Mouse (Mus musculus): ENCODE results near the gene Zfp280c.

The Zfp280c gene

DNA sequence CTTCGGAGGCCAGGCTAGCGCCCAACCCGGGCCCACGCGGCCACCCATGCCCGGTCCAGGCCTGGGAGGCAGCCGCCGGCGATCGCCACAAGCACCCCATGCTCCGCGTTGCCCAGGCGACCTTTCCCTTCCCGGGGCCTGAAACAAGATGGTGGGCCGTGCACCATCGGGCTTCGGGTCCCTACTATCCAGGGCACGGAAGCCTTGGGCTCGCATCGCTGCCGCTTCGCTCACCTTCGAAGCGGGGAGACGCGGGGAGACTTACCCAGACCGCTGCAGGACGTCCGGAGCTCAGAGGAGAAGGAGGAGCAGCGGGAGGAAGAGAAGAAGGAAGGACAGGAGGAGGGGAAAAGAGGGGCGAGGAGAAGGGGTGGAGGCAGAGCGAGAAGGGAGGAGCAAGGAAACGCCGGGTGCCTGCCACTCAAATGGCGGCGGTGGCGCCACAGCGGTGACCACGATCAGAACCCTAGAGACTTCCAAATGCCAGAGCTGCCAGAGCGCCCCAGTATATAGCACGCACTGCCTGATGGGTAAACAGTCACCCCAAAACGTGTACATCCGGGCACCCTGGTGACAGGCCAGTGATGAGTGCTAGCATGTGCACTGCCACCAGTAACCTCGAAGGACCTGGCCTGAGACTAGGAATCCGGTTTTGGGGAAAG lies at the start of gene Zfp280c:
Zfp280c (minus strand) TSS at position 406 of the 662 bp plus-strand sequence.
- Histone ChIP-seq H3K9me3 (ENCODE audit: low read length) (no peaks in the 10 kb centered on the region), H3K4me3 (replicated peaks; ENCODE audit: low read length) (peak within 1 kb of the TSS; percentile 83), H3K4me1 (replicated peaks; ENCODE audit: low read depth, low read length) (0 out of 2 replicates have a peak, but pooled peaks cover 3% of the 10 kb centered on the region), H3K27me3 (ENCODE audit: insufficient read depth, low read length) (no peaks in the 10 kb centered on the region), H3K36me3 (ENCODE audit: insufficient read depth, low read length) (peaks cover 17% of the 10 kb centered on the region)
- TF ChIP-seq NANOG (IDR thresholded peaks at IDR 0.05; ENCODE audit: borderline replicate concordance, low read length), result no peak
- TF ChIP-seq POU5F1 (IDR thresholded peaks at IDR 0.05; ENCODE audit: borderline replicate concordance, low read length), result no peak
- TF ChIP-seq CTCF (conservative IDR thresholded peaks at IDR 0.05; ENCODE audit: low read length), result no peak

DNA sequence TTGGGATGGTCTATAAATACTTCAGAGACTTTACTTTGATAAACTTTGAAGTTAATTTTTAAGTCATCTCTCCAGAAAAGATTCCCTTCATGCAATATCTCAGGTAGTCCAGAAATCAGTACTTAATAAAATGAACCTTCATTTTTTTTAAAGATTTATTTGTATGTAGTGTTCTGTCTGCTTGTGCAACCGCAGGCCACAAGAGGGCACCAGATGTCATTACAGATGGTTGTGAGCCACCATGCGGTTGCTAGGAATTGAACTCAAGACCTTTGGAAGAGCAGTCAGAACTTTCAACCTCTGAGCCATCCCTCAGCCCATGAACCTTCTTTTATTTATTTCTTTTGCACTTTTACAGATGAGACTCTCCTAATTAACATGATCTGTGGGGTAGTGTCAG lies 42.7 kb upstream of the Zfp280c start:
- no peaks in the 10 kb centered on the region for H3K36me3 ChIP-seq (ENCODE audit: insufficient read depth, low read length)
- no peak for TF ChIP-seq POU5F1 (IDR thresholded peaks at IDR 0.05; ENCODE audit: borderline replicate concordance, low read length)
- TF ChIP-seq CTCF (conservative IDR thresholded peaks at IDR 0.05; ENCODE audit: low read length), result peak; percentile 40
- no peaks in the 10 kb centered on the region for H3K9me3 ChIP-seq (ENCODE audit: low read length)
- H3K27me3 ChIP-seq (ENCODE audit: insufficient read depth, low read length), result no peaks in the 10 kb centered on the region
- H3K4me3 ChIP-seq (replicated peaks; ENCODE audit: low read length), result no peak overlapping the region
- H3K4me1 ChIP-seq (replicated peaks; ENCODE audit: low read depth, low read length), result no peaks in the 10 kb centered on the region

DNA sequence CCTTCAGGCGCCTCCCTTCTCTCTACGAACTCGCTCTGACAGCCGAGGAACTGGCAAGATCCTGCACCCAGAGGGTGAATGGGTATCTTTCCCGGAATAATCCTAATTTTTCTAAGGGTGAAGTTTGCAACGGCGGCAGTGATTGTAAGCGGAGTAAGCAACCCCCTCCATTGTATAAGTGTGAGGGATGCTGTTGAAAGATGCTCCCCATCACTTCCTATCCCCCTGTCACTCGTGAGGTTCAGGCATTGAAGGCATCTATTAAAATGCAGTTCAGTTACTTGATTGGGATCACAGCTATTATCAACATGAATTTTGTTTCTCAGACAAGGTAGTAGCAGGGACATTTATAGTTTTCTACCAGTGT lies 29.7 kb upstream of the Zfp280c start:
- TF ChIP-seq CTCF (conservative IDR thresholded peaks at IDR 0.05; ENCODE audit: low read length) (no peak), POU5F1 (IDR thresholded peaks at IDR 0.05; ENCODE audit: borderline replicate concordance, low read length) (no peak), NANOG (IDR thresholded peaks at IDR 0.05; ENCODE audit: borderline replicate concordance, low read length) (no peak)
- no peaks in the 10 kb centered on the region for H3K27me3 ChIP-seq (ENCODE audit: insufficient read depth, low read length)
- H3K4me3 ChIP-seq (replicated peaks; ENCODE audit: low read length), result peak overlapping the region; percentile 81
- H3K9me3 ChIP-seq (ENCODE audit: low read length), result no peaks in the 10 kb centered on the region
- no peaks in the 10 kb centered on the region for H3K36me3 ChIP-seq (ENCODE audit: insufficient read depth, low read length)
- H3K4me1 ChIP-seq (replicated peaks; ENCODE audit: low read depth, low read length), result peaks cover 7% of the 10 kb centered on the region; the same call in 1 of the 2 replicates

DNA sequence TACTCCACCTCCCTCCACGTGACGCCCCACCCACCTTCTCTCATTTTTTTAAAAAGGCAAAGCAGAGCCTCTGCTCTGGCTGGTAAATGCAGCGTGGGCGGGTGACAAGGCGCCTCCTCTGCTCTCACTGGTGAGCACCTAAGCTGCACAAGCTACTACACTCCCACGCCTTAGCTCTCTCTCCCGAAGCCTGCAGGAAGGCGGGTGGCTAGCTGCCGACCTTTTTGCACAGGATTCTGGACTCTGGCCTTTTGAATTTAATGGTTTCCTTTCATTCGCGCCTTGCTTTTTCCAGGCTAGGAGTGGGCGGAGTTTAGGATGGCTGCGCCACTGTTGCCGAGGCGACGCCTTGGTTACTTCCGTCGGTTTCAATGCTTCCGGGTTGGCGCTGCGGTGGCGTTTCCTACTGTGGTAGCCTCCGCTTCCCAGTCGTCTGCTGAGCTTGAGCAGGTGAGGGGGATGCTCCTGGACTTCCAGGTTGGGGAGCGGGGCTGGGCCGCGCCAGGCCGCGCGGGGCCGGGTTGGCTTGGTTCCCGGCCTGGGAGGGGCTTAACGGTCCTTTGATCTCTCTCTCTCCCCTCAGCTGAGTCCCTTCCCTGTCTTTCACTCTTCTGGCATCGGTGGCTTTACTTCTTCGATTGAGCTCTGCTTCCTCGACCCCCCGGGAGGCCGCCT lies 29.2 kb upstream of the Zfp280c start, which contains the start of gene Slc25a14:
Slc25a14 (plus strand) TSS at position 35 of the 675 bp plus-strand sequence.
- TF ChIP-seq POU5F1 (IDR thresholded peaks at IDR 0.05; ENCODE audit: borderline replicate concordance, low read length) (no peak), CTCF (conservative IDR thresholded peaks at IDR 0.05; ENCODE audit: low read length) (no peak), NANOG (IDR thresholded peaks at IDR 0.05; ENCODE audit: borderline replicate concordance, low read length) (no peak)
- H3K9me3 ChIP-seq (ENCODE audit: low read length), result no peaks in the 10 kb centered on the region
- H3K4me1 ChIP-seq (replicated peaks; ENCODE audit: low read depth, low read length), result peaks cover 7% of the 10 kb centered on the region; the same call in 1 of the 2 replicates
- peak within 1 kb of the TSS; percentile 81 for H3K4me3 ChIP-seq (replicated peaks; ENCODE audit: low read length)
- H3K27me3 ChIP-seq (ENCODE audit: insufficient read depth, low read length), result no peaks in the 10 kb centered on the region
- H3K36me3 ChIP-seq (ENCODE audit: insufficient read depth, low read length), result no peaks in the 10 kb centered on the region

DNA sequence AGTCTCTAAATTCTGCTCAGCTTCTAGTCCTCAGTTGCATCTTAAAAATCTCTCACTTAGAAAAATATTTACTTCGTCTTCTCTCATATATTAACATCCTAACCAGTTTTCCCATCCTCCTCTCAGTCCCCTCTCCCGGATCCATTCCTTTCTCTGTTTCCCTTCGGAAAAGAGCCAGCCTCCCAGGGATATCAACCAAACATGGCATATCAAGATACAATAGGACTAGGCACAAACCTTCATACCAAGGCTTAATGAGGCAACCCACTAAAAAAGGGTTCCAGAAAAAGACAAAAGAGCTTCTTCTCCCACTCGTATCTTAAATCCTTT lies 28.7 kb upstream of the Zfp280c start:
- H3K27me3 ChIP-seq (ENCODE audit: insufficient read depth, low read length), result no peaks in the 10 kb centered on the region
- no peaks in the 10 kb centered on the region for H3K36me3 ChIP-seq (ENCODE audit: insufficient read depth, low read length)
- H3K9me3 ChIP-seq (ENCODE audit: low read length), result no peaks in the 10 kb centered on the region
- TF ChIP-seq CTCF (conservative IDR thresholded peaks at IDR 0.05; ENCODE audit: low read length) (no peak), NANOG (IDR thresholded peaks at IDR 0.05; ENCODE audit: borderline replicate concordance, low read length) (no peak), POU5F1 (IDR thresholded peaks at IDR 0.05; ENCODE audit: borderline replicate concordance, low read length) (no peak)
- peak overlapping the region; percentile 81 for H3K4me3 ChIP-seq (replicated peaks; ENCODE audit: low read length)
- peaks cover 7% of the 10 kb centered on the region; the same call in 1 of the 2 replicates for H3K4me1 ChIP-seq (replicated peaks; ENCODE audit: low read depth, low read length)

- H3K9me3 ChIP-seq (ENCODE audit: low read length), result no peaks in the 10 kb centered on the region
- TF ChIP-seq CTCF (conservative IDR thresholded peaks at IDR 0.05; ENCODE audit: low read length) (no peak), POU5F1 (IDR thresholded peaks at IDR 0.05; ENCODE audit: borderline replicate concordance, low read length) (no peak), NANOG (IDR thresholded peaks at IDR 0.05; ENCODE audit: borderline replicate concordance, low read length) (no peak)
- no peak overlapping the region for H3K4me3 ChIP-seq (replicated peaks; ENCODE audit: low read length)
- no peaks in the 10 kb centered on the region for H3K27me3 ChIP-seq (ENCODE audit: insufficient read depth, low read length)
- H3K36me3 ChIP-seq (ENCODE audit: insufficient read depth, low read length), result no peaks in the 10 kb centered on the region
- peaks cover 4% of the 10 kb centered on the region; the same call in 1 of the 2 replicates for H3K4me1 ChIP-seq (replicated peaks; ENCODE audit: low read depth, low read length)
These were observed 10.6 kb upstream of the Zfp280c start for GRCm38 (mm10) chrX:48604872-48605271.

GRCm38 (mm10) chrX:48596906-48597305 lies 2.6 kb upstream of the Zfp280c start:
- 0 out of 2 replicates have a peak, but pooled peaks cover 3% of the 10 kb centered on the region for H3K4me1 ChIP-seq (replicated peaks; ENCODE audit: low read depth, low read length)
- H3K27me3 ChIP-seq (ENCODE audit: insufficient read depth, low read length), result no peaks in the 10 kb centered on the region
- no peaks in the 10 kb centered on the region for H3K36me3 ChIP-seq (ENCODE audit: insufficient read depth, low read length)
- TF ChIP-seq CTCF (conservative IDR thresholded peaks at IDR 0.05; ENCODE audit: low read length), result no peak
- no peak for TF ChIP-seq NANOG (IDR thresholded peaks at IDR 0.05; ENCODE audit: borderline replicate concordance, low read length)
- no peak for TF ChIP-seq POU5F1 (IDR thresholded peaks at IDR 0.05; ENCODE audit: borderline replicate concordance, low read length)
- no peak overlapping the region for H3K4me3 ChIP-seq (replicated peaks; ENCODE audit: low read length)
- no peaks in the 10 kb centered on the region for H3K9me3 ChIP-seq (ENCODE audit: low read length)

GRCm38 (mm10) chrX:48596053-48596452 lies 1.7 kb upstream of the Zfp280c start:
- Histone ChIP-seq H3K27me3 (ENCODE audit: insufficient read depth, low read length) (no peaks in the 10 kb centered on the region), H3K4me1 (replicated peaks; ENCODE audit: low read depth, low read length) (0 out of 2 replicates have a peak, but pooled peaks cover 3% of the 10 kb centered on the region), H3K9me3 (ENCODE audit: low read length) (no peaks in the 10 kb centered on the region), H3K36me3 (ENCODE audit: insufficient read depth, low read length) (peaks cover 2% of the 10 kb centered on the region), H3K4me3 (replicated peaks; ENCODE audit: low read length) (no peak overlapping the region)
- TF ChIP-seq POU5F1 (IDR thresholded peaks at IDR 0.05; ENCODE audit: borderline replicate concordance, low read length), result no peak
- TF ChIP-seq NANOG (IDR thresholded peaks at IDR 0.05; ENCODE audit: borderline replicate concordance, low read length), result peak; percentile 46; the same call in 1 of the 2 replicates

All from E14TG2a.4 (cell line).